Mouse (Mus musculus): ENCODE data around the gene Satb2. TPM values are rescaled to one million over a fixed set of nuclear protein-coding genes. Genes with fewer than 3 reads are reported as not detected.
"Not testable (repeated sequence)": the region's sequence is repeated elsewhere in the genome, so short reads cannot be mapped to it uniquely, and the experiment has no call there.

Gene Satb2
- polyA plus RNA-seq, 1 experiment, result 1.8 TPM

- H3ac ChIP-seq (ENCODE audit: control insufficient read depth, insufficient read length), result no peak overlapping the region
- H3K27me3 ChIP-seq (ENCODE audit: control insufficient read depth, insufficient read depth, insufficient read length), result no peaks in the 10 kb centered on the region
- no peak overlapping the region for H3K4me2 ChIP-seq (ENCODE audit: low read depth)
- peaks cover 6% of the 10 kb centered on the region for H3K36me3 ChIP-seq (ENCODE audit: control insufficient read depth, insufficient read depth)
- no peak overlapping the region for H3K4me3 ChIP-seq
- TF ChIP-seq SRF (IDR thresholded peaks at IDR 0.05; ENCODE audit: control insufficient read depth, insufficient read length, low read depth) (no peak), MAX (IDR thresholded peaks at IDR 0.05; ENCODE audit: low read depth) (no peak), CEBPB (IDR thresholded peaks at IDR 0.05; ENCODE audit: insufficient read depth, poor library complexity, severe bottlenecking) (no peak), MYOD1 (IDR thresholded peaks at IDR 0.05; ENCODE audit: control insufficient read depth in 1 of 3, insufficient read length in 2 of 3, low read depth in 2 of 3) (no peak), E2F4 (IDR thresholded peaks at IDR 0.05; ENCODE audit: insufficient read depth) (no peak), POLR2AphosphoS2 (IDR thresholded peaks at IDR 0.05; ENCODE audit: insufficient read length, low read depth) (no peak), TCF12 (IDR thresholded peaks at IDR 0.05; ENCODE audit: insufficient read depth, poor library complexity, severe bottlenecking) (no peak), TCF3 (IDR thresholded peaks at IDR 0.05; ENCODE audit: insufficient read length, low read depth) (no peak), POLR2A (IDR thresholded peaks at IDR 0.05; ENCODE audit: insufficient read length, low read depth) (no peak), MYOG (IDR thresholded peaks at IDR 0.05; ENCODE audit: control insufficient read depth in 1 of 3, insufficient read depth in 1 of 3, insufficient read length in 2 of 3, low read depth in 2 of 3) (no peak), REST (IDR thresholded peaks at IDR 0.05; ENCODE audit: insufficient read depth, insufficient read length) (no peak), USF1 (IDR thresholded peaks at IDR 0.05; ENCODE audit: low read depth) (no peak)
- no peaks in the 10 kb centered on the region for H3K79me2 ChIP-seq (ENCODE audit: control insufficient read depth, insufficient read depth)
Measured at GRCm38 (mm10) chr1:56795016-56795608, 183.3 kb downstream of the Satb2 start.

GRCm38 (mm10) chr1:56789641-56790040, 188.8 kb downstream of the Satb2 start:
- no peak overlapping the region for H3ac ChIP-seq (ENCODE audit: control insufficient read depth, insufficient read length)
- TF ChIP-seq REST (IDR thresholded peaks at IDR 0.05; ENCODE audit: insufficient read depth, insufficient read length) (no peak), TCF12 (IDR thresholded peaks at IDR 0.05; ENCODE audit: insufficient read depth, poor library complexity, severe bottlenecking) (no peak), TCF3 (IDR thresholded peaks at IDR 0.05; ENCODE audit: insufficient read length, low read depth) (no peak)
- no peaks in the 10 kb centered on the region for H3K36me3 ChIP-seq (ENCODE audit: control insufficient read depth, insufficient read depth)
- no peak overlapping the region for H3K4me3 ChIP-seq
- no peaks in the 10 kb centered on the region for H3K27me3 ChIP-seq (ENCODE audit: control insufficient read depth, insufficient read depth, insufficient read length)
- no peaks in the 10 kb centered on the region for H3K79me2 ChIP-seq (ENCODE audit: control insufficient read depth, insufficient read depth)
- no peak overlapping the region for H3K4me2 ChIP-seq (ENCODE audit: low read depth)

GRCm38 (mm10) chr1:56782139-56782538, 196.3 kb downstream of the Satb2 start:
- H3K27me3 ChIP-seq (ENCODE audit: control insufficient read depth, insufficient read depth, insufficient read length); H3K79me2 ChIP-seq (ENCODE audit: control insufficient read depth, insufficient read depth); H3K4me3 ChIP-seq; H3K36me3 ChIP-seq (ENCODE audit: control insufficient read depth, insufficient read depth); H3ac ChIP-seq (ENCODE audit: control insufficient read depth, insufficient read length); H3K4me2 ChIP-seq (ENCODE audit: low read depth): not testable (repeated sequence)

- no peak for TF ChIP-seq REST (IDR thresholded peaks at IDR 0.05; ENCODE audit: insufficient read depth, insufficient read length)
- no peak for TF ChIP-seq TCF12 (IDR thresholded peaks at IDR 0.05; ENCODE audit: insufficient read depth, poor library complexity, severe bottlenecking)
- no peak for TF ChIP-seq MYOG (IDR thresholded peaks at IDR 0.05; ENCODE audit: control insufficient read depth in 1 of 3, insufficient read depth in 1 of 3, insufficient read length in 2 of 3, low read depth in 2 of 3)
- TF ChIP-seq MYOD1 (IDR thresholded peaks at IDR 0.05; ENCODE audit: control insufficient read depth in 1 of 3, insufficient read length in 2 of 3, low read depth in 2 of 3), result no peak
- TF ChIP-seq E2F4 (IDR thresholded peaks at IDR 0.05; ENCODE audit: insufficient read depth), result no peak
- TF ChIP-seq POLR2AphosphoS2 (IDR thresholded peaks at IDR 0.05; ENCODE audit: insufficient read length, low read depth), result no peak
- TF ChIP-seq MAX (IDR thresholded peaks at IDR 0.05; ENCODE audit: low read depth), result no peak
- TF ChIP-seq POLR2A (IDR thresholded peaks at IDR 0.05; ENCODE audit: insufficient read length, low read depth), result no peak
- TF ChIP-seq USF1 (IDR thresholded peaks at IDR 0.05; ENCODE audit: low read depth), result no peak
- no peak for TF ChIP-seq TCF3 (IDR thresholded peaks at IDR 0.05; ENCODE audit: insufficient read length, low read depth)
- no peak for TF ChIP-seq SRF (IDR thresholded peaks at IDR 0.05; ENCODE audit: control insufficient read depth, insufficient read length, low read depth)
- TF ChIP-seq CEBPB (IDR thresholded peaks at IDR 0.05; ENCODE audit: insufficient read depth, poor library complexity, severe bottlenecking), result no peak
- Histone ChIP-seq H3K4me3 (no peak overlapping the region), H3K4me2 (ENCODE audit: low read depth) (no peak overlapping the region), H3K27me3 (ENCODE audit: control insufficient read depth, insufficient read depth, insufficient read length) (no peaks in the 10 kb centered on the region), H3ac (ENCODE audit: control insufficient read depth, insufficient read length) (no peak overlapping the region), H3K36me3 (ENCODE audit: control insufficient read depth, insufficient read depth) (no peaks in the 10 kb centered on the region), H3K79me2 (ENCODE audit: control insufficient read depth, insufficient read depth) (no peaks in the 10 kb centered on the region)
Measured at GRCm38 (mm10) chr1:56764205-56764604, 214.2 kb downstream of the Satb2 start.

- Histone ChIP-seq H3K27me3 (ENCODE audit: control insufficient read depth, insufficient read depth, insufficient read length) (no peaks in the 10 kb centered on the region), H3K4me3 (no peak overlapping the region), H3ac (ENCODE audit: control insufficient read depth, insufficient read length) (no peak overlapping the region), H3K4me2 (ENCODE audit: low read depth) (no peak overlapping the region), H3K79me2 (ENCODE audit: control insufficient read depth, insufficient read depth) (no peaks in the 10 kb centered on the region), H3K36me3 (ENCODE audit: control insufficient read depth, insufficient read depth) (no peaks in the 10 kb centered on the region)
- TF ChIP-seq POLR2AphosphoS2 (IDR thresholded peaks at IDR 0.05; ENCODE audit: insufficient read length, low read depth), result no peak
Measured at GRCm38 (mm10) chr1:56761512-56761911, 216.9 kb downstream of the Satb2 start.

GRCm38 (mm10) chr1:56753283-56753682, 225.2 kb downstream of the Satb2 start:
- Histone ChIP-seq H3K79me2 (ENCODE audit: control insufficient read depth, insufficient read depth) (no peaks in the 10 kb centered on the region), H3K27me3 (ENCODE audit: control insufficient read depth, insufficient read depth, insufficient read length) (no peaks in the 10 kb centered on the region), H3ac (ENCODE audit: control insufficient read depth, insufficient read length) (no peak overlapping the region), H3K4me2 (ENCODE audit: low read depth) (no peak overlapping the region), H3K4me3 (no peak overlapping the region), H3K36me3 (ENCODE audit: control insufficient read depth, insufficient read depth) (no peaks in the 10 kb centered on the region)
- no peak for TF ChIP-seq TCF3 (IDR thresholded peaks at IDR 0.05; ENCODE audit: insufficient read length, low read depth)
- no peak for TF ChIP-seq POLR2AphosphoS2 (IDR thresholded peaks at IDR 0.05; ENCODE audit: insufficient read length, low read depth)
- TF ChIP-seq CEBPB (IDR thresholded peaks at IDR 0.05; ENCODE audit: insufficient read depth, poor library complexity, severe bottlenecking), result no peak
- no peak for TF ChIP-seq SRF (IDR thresholded peaks at IDR 0.05; ENCODE audit: control insufficient read depth, insufficient read length, low read depth)
- TF ChIP-seq REST (IDR thresholded peaks at IDR 0.05; ENCODE audit: insufficient read depth, insufficient read length), result no peak
- no peak for TF ChIP-seq MYOD1 (IDR thresholded peaks at IDR 0.05; ENCODE audit: control insufficient read depth in 1 of 3, insufficient read length in 2 of 3, low read depth in 2 of 3)
- no peak for TF ChIP-seq POLR2A (IDR thresholded peaks at IDR 0.05; ENCODE audit: insufficient read length, low read depth)
- no peak for TF ChIP-seq E2F4 (IDR thresholded peaks at IDR 0.05; ENCODE audit: insufficient read depth)
- TF ChIP-seq MAX (IDR thresholded peaks at IDR 0.05; ENCODE audit: low read depth), result no peak
